In genomic region chr11:114636292-114636691, GRCm38 (mm10) we compare ENCODE assay signal across 8 mouse cellular contexts. TPM values are rescaled to one million over a fixed set of nuclear protein-coding genes. Genes with fewer than 3 reads are reported as not detected.
DNase-seq lines count a peak whose midpoint lies in the region; ATAC-seq and TF ChIP-seq lines count a peak whose summit lies in the region.

No protein-coding gene starts in this region.

- peak; percentile 95 for DNase-seq in ZHBTc4 (ENCODE audit: low read depth, low spot score)
- peak; percentile 88 to 95 for DNase-seq in cerebellum, postnatal 4 days (ENCODE audit: low spot score in 2 of 2)
- DNase-seq in gastrocnemius, adult 2 months = peak; percentile 71
- peak; percentile 76 to 84 for DNase-seq in layer of hippocampus, postnatal 36 days
- peak; percentile 88 to 91 for DNase-seq in right cerebral cortex, postnatal 10 days (ENCODE audit: low spot score in 2 of 2)
- DNase-seq in urinary bladder, postnatal 10 days (ENCODE audit: low spot score) = peak; percentile 32

- 2% methylated on average over 6 of the region's 6 CpGs for WGBS in hindbrain, embryonic 16.5 days

- intact Hi-C loops in gastrocnemius, adult 2 months (cut with DNase I) = loop anchor here (1.0 to 5.0 kb wide), 4 partner anchors 113 to 771 kb away; no protein-coding TSS in a partner anchor

- H3K4me2 ChIP-seq in hindbrain, embryonic 16.5 days (ENCODE audit: low read length) = peak overlapping the region; percentile 46

- peaks cover 18% of the 10 kb centered on the region for H3K4me1 ChIP-seq in hindbrain, embryonic 16.5 days (ENCODE audit: control insufficient read depth, insufficient read depth, low read depth, low read length)

- H3K27me3 ChIP-seq in hindbrain, embryonic 16.5 days (replicated peaks; ENCODE audit: control insufficient read depth, insufficient read depth, low read length) = peaks cover 7% of the 10 kb centered on the region; the same call in 1 of the 2 replicates

- H3K9me3 ChIP-seq in hindbrain, embryonic 16.5 days (ENCODE audit: control insufficient read depth, low read length) = no peaks in the 10 kb centered on the region

- H3K4me3 ChIP-seq in gastrocnemius, adult 2 months = no peak overlapping the region
- no peak overlapping the region for H3K4me3 ChIP-seq in hindbrain, embryonic 16.5 days (ENCODE audit: low read length)

- TF ChIP-seq CTCF in gastrocnemius, adult 2 months (IDR thresholded peaks at IDR 0.05) = peak; percentile 96; the same call in 1 of the 2 replicates

- H3K36me3 ChIP-seq in hindbrain, embryonic 16.5 days (ENCODE audit: control insufficient read depth, insufficient read depth, low read length) = no peaks in the 10 kb centered on the region

- no peak overlapping the region for H3K27ac ChIP-seq in gastrocnemius, adult 2 months
- no peak overlapping the region for H3K27ac ChIP-seq in hindbrain, embryonic 16.5 days (ENCODE audit: low read depth, low read length)

- peak; percentile 82 for ATAC-seq in hindbrain, embryonic 16.5 days
- ATAC-seq in megakaryocyte, adult 5-6 weeks (ENCODE audit: poor library complexity, severe bottlenecking) = peak; percentile 93

- no peak overlapping the region for H3K9ac ChIP-seq in hindbrain, embryonic 16.5 days (ENCODE audit: low read depth, low read length)

RNA-seq across cellular contexts. Expression of gene Rpl38, which starts 32.0 kb away (rescaled TPM):
- 100 to 1,000 TPM; 544 to 670 TPM for total RNA-seq in gastrocnemius, adult 2 months (2021)
- polyA plus RNA-seq in hindbrain, embryonic 16.5 days (2015; fragmentation: Nextera tagmentation; extraction: Ambion mirVana) = 578 and 579 TPM in 2 replicates
- total RNA-seq in layer of hippocampus, postnatal 36 days (2021) = 100 to 1,000 TPM; 846 to 926 TPM
- total RNA-seq in megakaryocyte, adult 5-6 weeks (2015) = 716 and 867 TPM in 2 replicates
- total RNA-seq in megakaryocyte, adult 5-6 weeks (2017) = 2,870 and 3,242 TPM in 2 replicates

RNA-seq across cellular contexts. Expression of gene Ttyh2, which starts 38.9 kb away (rescaled TPM):
- total RNA-seq in gastrocnemius, adult 2 months (2021) = 10 to 100 TPM; 15.7 to 17.4 TPM
- 31.6 and 40.7 TPM in 2 replicates for polyA plus RNA-seq in hindbrain, embryonic 16.5 days (2015; fragmentation: Nextera tagmentation; extraction: Ambion mirVana)
- total RNA-seq in layer of hippocampus, postnatal 36 days (2021) = 10 to 100 TPM; 29.5 to 30.6 TPM
- 0.27 and 0.40 TPM in 2 replicates for total RNA-seq in megakaryocyte, adult 5-6 weeks (2015)
- total RNA-seq in megakaryocyte, adult 5-6 weeks (2017) = 0.73 and 0.88 TPM in 2 replicates

Comparison
In these comparisons a context has a peak if more than half of its experiments do, and no peak if none do; other contexts are left out.
1. DNase-seq: peak in every context shown above with its lines; median percentile 95 in ZHBTc4; 92 in cerebellum, postnatal 4 days; 90 in right cerebral cortex, postnatal 10 days; 80 in layer of hippocampus, postnatal 36 days; 71 in gastrocnemius, adult 2 months; 32 in urinary bladder, postnatal 10 days.
2. RNA of gene Ttyh2, which starts 38.9 kb away (total RNA-seq): 29.5 to 30.6 TPM in layer of hippocampus, postnatal 36 days and 15.7 to 17.4 TPM in gastrocnemius, adult 2 months; 0.27 to 0.88 TPM in megakaryocyte, adult 5-6 weeks; every median in the first group is over 4 times any median in the second.